Mouse (Mus musculus): ENCODE measurements at regions not wholly inside any gene's neighbourhood (a gene's known extent, or its start where the extent isn't known, plus 50 kb on each side); places are given as distances from the start of the nearest gene placed in this dataset.

GRCm38 (mm10) chr1:66099562-66100444 lies 75.3 kb upstream of the Map2 start:
- no peak for DNase-seq

GRCm38 (mm10) chr1:66101419-66101818 lies 73.7 kb upstream of the Map2 start:
- DNase-seq = no peak

- peak; percentile 16 for DNase-seq
Observed at GRCm38 (mm10) chr1:66104493-66104892, 70.6 kb upstream of the Map2 start.

DNA sequence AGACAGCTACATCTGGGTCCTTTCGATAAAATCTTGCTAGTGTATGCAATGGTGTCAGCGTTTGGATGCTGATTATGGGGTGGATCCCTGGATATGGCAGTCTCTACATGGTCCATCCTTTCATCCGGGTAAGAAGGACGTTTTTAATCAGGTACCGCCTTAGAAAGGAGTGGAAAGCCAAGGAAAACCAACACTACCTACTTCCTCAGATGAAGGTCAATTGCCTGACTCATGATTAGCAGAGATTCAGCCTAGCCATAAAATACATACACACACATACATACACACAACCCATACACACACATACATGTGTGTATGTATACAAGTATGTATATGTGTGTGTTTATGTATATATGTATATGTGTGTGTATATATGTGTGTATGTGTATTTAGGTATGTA lies 69.9 kb upstream of the Map2 start:
- DNase-seq = no peak

DNA sequence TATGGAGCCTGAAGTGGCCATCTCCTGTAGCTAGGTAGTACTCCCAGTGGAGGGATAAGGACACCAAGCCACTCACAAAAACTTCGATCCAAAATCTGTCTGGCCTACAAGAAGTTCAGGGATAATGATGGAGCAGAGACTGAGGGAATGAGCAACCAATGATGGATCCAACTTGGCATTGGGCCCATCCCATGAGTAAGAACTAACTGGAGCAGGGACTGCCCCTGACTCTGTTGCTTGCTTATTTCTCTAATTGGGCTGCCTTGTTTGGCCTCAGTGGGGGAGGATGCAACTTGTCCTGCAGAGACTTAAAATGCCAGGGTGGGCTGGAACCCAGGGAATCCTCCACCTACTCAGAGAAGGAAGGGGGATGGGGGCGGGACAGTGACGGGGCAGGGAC lies 67.0 kb upstream of the Map2 start:
- peak; percentile 2 for DNase-seq

DNA sequence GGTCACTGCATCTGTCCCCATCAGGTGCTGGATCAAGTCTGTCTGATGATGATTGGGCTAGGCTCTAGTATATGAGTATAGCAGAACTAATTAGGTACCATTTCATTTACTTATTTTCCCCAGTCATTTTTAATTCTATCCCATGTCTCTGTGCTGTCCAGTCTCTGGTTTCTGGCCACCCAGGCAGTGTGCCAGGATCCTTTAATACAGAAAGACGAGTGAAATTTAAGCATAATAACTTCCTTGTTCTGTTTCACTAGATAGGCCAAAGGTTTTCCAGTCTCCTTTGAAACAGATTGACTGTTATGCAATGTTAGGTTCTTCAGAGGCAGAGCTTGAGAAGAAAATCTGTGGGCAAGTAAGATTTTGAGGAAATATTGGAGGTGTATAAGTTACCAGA lies 61.2 kb upstream of the Map2 start:
- no peak for DNase-seq

- DNase-seq = no peak
Observed at GRCm38 (mm10) chr1:66115330-66115729, 59.7 kb upstream of the Map2 start.
